Mouse (Mus musculus) lung, postnatal 0 days (tissue): ENCODE results near the gene Lrrc42.

Source experiments
- CTCF ChIP-seq: IDR thresholded peaks from 2 replicates; pipeline ENCODE4 v1.5.1; 2016; ENCODE audit warnings: antibody characterized with exemption, mild to moderate bottlenecking
- EP300 ChIP-seq: IDR thresholded peaks from 2 replicates; pipeline ENCODE4 v1.6.1; 2016; ENCODE audit warnings: antibody characterized with exemption, mild to moderate bottlenecking, control low read depth

DNA sequence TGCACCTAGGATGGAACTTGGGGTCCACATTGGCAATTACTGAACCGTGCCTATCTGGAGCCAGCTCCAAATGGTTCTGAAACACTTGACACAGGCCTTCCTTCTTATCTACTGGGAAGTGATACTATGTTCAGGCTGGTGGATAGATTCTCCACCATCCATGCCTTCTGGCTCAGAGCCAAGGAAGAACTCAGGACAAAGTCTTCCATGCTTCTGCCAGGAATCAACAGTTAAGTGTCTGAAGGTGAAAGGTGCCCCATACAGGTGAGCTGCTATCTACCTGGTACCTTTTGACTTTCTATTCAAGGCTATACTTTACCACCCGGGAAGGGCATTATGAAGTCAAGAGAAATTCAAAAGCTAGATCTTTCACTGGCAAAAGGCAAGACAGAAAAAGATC, 15.1 kb downstream of the Lrrc42 start:
- no peak for TF ChIP-seq CTCF
- no peak for TF ChIP-seq EP300
